Mouse (Mus musculus) forebrain, postnatal 0 days (tissue): ENCODE data around the gene Boll. TPM values are rescaled to one million over a fixed set of nuclear protein-coding genes. Genes with fewer than 3 reads are reported as not detected.

Experiments used
- ATAC-seq: fragments of 200-750 bp; cut with Nextera tagmentation; 2 replicates; pipeline ENCODE4 v1.8.0; 2017; ENCODE audit warnings: mild to moderate bottlenecking, moderate library complexity
- DNase-seq: peaks from one replicate; pipeline ENCODE4 v3.0.0-alpha.2; 2015
- H3K27ac ChIP-seq: fragments of 300-500 bp; sonication (generic); 2 replicates; pipeline ENCODE4 v1.5.1; 2014; ENCODE audit warnings: low read depth, mild to moderate bottlenecking, antibody characterized with exemption, low read length, moderate library complexity, mixed read lengths
- H3K27me3 ChIP-seq: fragments of 300-500 bp; sonication (generic); 2 replicates; pipeline ENCODE4 v1.6.1; 2014; ENCODE audit warnings: mild to moderate bottlenecking, low read length, mixed read lengths; ENCODE audit not compliant: insufficient read depth
- H3K36me3 ChIP-seq: fragments of 300-500 bp; sonication (generic); 2 replicates; pipeline ENCODE4 v1.6.1; 2014; ENCODE audit warnings: mild to moderate bottlenecking, moderate library complexity; ENCODE audit not compliant: insufficient read depth
- H3K4me1 ChIP-seq: fragments of 300-500 bp; sonication (generic); 2 replicates; pipeline ENCODE4 v1.6.1; 2014; ENCODE audit warnings: antibody characterized with exemption; ENCODE audit not compliant: insufficient read depth
- H3K4me2 ChIP-seq: fragments of 300-500 bp; sonication (generic); 2 replicates; pipeline ENCODE4 v1.6.1; 2014; ENCODE audit warnings: low read depth, mild to moderate bottlenecking, moderate library complexity
- H3K4me3 ChIP-seq: fragments of 300-500 bp; sonication (generic); 2 replicates; pipeline ENCODE4 v1.5.1; 2014; ENCODE audit warnings: low read depth, low read length, mixed read lengths
- H3K9ac ChIP-seq: fragments of 300-500 bp; sonication (generic); 2 replicates; pipeline ENCODE4 v1.6.1; 2014; ENCODE audit warnings: mild to moderate bottlenecking
- H3K9me3 ChIP-seq: fragments of 300-500 bp; sonication (generic); 2 replicates; pipeline ENCODE4 v1.6.1; 2016; ENCODE audit warnings: low read length
- CTCF ChIP-seq: sonication (generic); IDR thresholded peaks from 2 replicates; pipeline ENCODE4 v1.5.1; 2016; ENCODE audit warnings: antibody characterized with exemption, control low read depth, low read depth
- WGBS: fragments of 180-500 bp; shearing (Covaris S2); extraction: QIAGEN DNeasy Blood & Tissue Kit; methylation state at CpG from one replicate; pipeline ENCODE4 v1.1.7; 2014; 5-methylcytosine and 5-hydroxymethylcytosine counted together
- polyA plus RNA-seq: library from polyadenylated mRNA; unstranded; fragments of >200 nt; fragmentation: Nextera tagmentation; extraction: Ambion mirVana; gene quantifications from 2 replicates; pipeline ENCODE4 v1.2.1, GENCODE M21; 2015
- total RNA-seq: library from RNA; depleted of rRNA; stranded (reverse); fragments of >200 nt; gene quantifications from 2 replicates; pipeline ENCODE4 v1.2.3, GENCODE M21; 2014; rRNA removed

Boll gene
- total RNA-seq = not detected in 2 replicates
- polyA plus RNA-seq = 0.18 TPM in 1 of 2 replicates, not detected in the other

DNA sequence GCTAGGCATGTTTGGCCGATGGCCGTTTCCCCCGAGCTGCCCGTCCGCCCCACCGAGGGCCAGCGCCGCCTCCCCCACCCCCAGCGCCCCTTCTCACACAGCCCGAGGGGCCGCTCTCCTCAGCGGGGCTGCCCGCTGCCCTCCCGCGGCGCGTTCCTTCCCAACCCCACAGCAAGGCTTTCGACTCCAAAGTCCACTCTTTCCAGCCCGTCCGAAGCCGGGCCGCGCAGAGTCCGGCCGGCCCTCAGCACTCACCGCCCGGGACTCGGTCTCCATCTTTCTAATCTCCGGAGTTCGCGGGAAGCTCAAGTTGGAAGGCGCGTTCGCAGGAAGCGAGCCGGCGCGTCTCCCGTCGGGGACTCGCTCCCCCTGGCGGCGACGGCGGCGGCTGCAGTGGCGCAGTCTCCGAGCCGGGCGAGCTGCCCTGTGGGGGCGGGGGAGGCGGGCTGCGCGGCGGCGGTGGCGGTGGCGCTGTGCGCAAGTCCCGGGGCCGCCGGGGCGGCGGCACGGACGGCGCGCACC is at the start of gene Boll:
Boll (minus strand) TSS at position 426 of the 522 bp plus-strand sequence.
- peak within 1 kb of the TSS; percentile 10; the same call in 1 of the 2 replicates for H3K9ac ChIP-seq
- 20% methylated on average over 56 of the region's 68 CpGs for WGBS

DNA sequence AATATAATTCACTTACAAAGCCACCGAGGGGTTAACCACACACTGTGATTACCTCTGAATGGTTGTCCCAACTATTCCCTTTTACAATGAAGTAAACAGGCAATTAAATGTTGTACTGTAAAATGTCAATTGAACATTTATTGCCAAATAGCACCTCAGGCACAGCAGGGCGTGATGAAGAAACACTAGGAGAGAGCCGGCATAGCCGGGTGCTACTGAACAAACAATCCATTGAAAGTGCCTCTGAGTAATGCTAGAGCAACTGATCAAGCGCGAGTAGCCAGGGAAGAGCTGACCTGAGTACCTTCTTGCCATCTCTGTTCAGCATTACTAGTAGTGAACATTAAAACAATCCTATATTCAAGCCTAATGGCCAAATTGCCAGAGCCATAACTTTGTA is 49.3 kb upstream of the Boll start:
- no peak for ATAC-seq
- no peak for TF ChIP-seq CTCF

More for the DNA sequence above, at the start of gene Boll:
- ATAC-seq (peak; percentile 92), DNase-seq (peak; percentile 73)
- no peaks in the 10 kb centered on the region for H3K4me1 ChIP-seq
- no peaks in the 10 kb centered on the region for H3K9me3 ChIP-seq
- no peaks in the 10 kb centered on the region for H3K36me3 ChIP-seq
- peak within 1 kb of the TSS; percentile 46 for H3K4me3 ChIP-seq
- peaks cover 14% of the 10 kb centered on the region for H3K27me3 ChIP-seq
- no peak within 1 kb of the TSS for H3K27ac ChIP-seq
- TF ChIP-seq CTCF = peak; percentile 59
- peak within 1 kb of the TSS; percentile 52 for H3K4me2 ChIP-seq

DNA sequence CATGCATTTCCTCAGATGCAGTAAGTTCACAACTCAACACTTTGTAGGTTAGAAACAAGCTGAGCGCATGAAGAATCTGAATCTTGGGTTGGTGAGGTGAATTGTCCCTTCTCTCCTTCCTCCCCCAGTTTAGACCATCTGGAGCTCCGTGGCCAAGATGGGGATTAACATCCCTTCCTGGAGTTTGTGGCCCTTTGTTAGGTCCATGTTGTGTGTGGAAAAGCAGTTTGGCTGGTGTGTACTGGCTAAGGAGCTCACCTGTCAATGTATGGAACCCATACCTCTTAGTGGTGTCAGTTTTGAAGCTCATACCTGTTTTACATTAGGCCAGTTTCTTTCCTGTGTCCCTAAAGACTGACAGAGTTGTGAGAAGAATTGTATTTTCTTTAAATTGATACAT is 47.8 kb upstream of the Boll start:
- H3K36me3 ChIP-seq = no peaks in the 10 kb centered on the region
- no peak overlapping the region for H3K4me3 ChIP-seq
- H3K9me3 ChIP-seq = 0 out of 2 replicates have a peak, but pooled peaks cover 3% of the 10 kb centered on the region
- no peaks in the 10 kb centered on the region for H3K27me3 ChIP-seq
- WGBS = 90% methylated on average over 2 of the region's 2 CpGs
- DNase-seq (no peak), ATAC-seq (no peak)
- H3K4me2 ChIP-seq = no peak overlapping the region
- H3K4me1 ChIP-seq = peaks cover 9% of the 10 kb centered on the region
- no peak for TF ChIP-seq CTCF
- no peak overlapping the region for H3K9ac ChIP-seq
- no peak overlapping the region for H3K27ac ChIP-seq

More for the DNA sequence above, 49.3 kb upstream of the Boll start:
- no peak overlapping the region for H3K9ac ChIP-seq
- no peak for DNase-seq
- no peaks in the 10 kb centered on the region for H3K27me3 ChIP-seq
- 33% methylated on average over 6 of the region's 6 CpGs for WGBS
- 0 out of 2 replicates have a peak, but pooled peaks cover 3% of the 10 kb centered on the region for H3K9me3 ChIP-seq
- no peak overlapping the region for H3K4me2 ChIP-seq
- H3K27ac ChIP-seq = no peak overlapping the region
- H3K4me1 ChIP-seq = peaks cover 3% of the 10 kb centered on the region; the same call in 1 of the 2 replicates
- H3K36me3 ChIP-seq = no peaks in the 10 kb centered on the region
- H3K4me3 ChIP-seq = no peak overlapping the region

DNA sequence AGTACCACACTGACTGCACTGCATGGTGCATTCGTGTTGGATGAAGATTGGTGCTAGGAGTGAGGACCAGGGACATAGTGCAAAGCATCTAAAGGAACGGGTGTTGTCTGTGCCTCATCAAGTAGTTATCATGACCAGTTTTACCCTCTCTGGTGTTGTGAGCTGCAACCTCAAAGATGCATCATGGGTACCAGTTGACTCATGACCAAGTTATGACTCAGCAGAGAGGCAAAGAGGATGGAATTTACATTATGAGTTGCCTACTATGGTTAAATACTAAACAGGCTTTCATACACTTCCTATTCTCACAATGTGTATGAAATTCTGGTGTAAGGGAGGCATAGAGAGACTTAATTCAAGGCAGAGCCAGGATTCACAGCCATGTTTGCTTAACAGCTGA is 47.4 kb upstream of the Boll start:
- H3K9me3 ChIP-seq = 0 out of 2 replicates have a peak, but pooled peaks cover 3% of the 10 kb centered on the region
- H3K4me3 ChIP-seq = no peak overlapping the region
- H3K4me1 ChIP-seq = peaks cover 9% of the 10 kb centered on the region
- H3K4me2 ChIP-seq = no peak overlapping the region
- H3K9ac ChIP-seq = no peak overlapping the region
- TF ChIP-seq CTCF = no peak
- no peaks in the 10 kb centered on the region for H3K27me3 ChIP-seq
- no peak overlapping the region for H3K27ac ChIP-seq
- DNase-seq = no peak
- no peaks in the 10 kb centered on the region for H3K36me3 ChIP-seq
- no peak for ATAC-seq
- 92% methylated on average over 2 of the region's 2 CpGs for WGBS

DNA sequence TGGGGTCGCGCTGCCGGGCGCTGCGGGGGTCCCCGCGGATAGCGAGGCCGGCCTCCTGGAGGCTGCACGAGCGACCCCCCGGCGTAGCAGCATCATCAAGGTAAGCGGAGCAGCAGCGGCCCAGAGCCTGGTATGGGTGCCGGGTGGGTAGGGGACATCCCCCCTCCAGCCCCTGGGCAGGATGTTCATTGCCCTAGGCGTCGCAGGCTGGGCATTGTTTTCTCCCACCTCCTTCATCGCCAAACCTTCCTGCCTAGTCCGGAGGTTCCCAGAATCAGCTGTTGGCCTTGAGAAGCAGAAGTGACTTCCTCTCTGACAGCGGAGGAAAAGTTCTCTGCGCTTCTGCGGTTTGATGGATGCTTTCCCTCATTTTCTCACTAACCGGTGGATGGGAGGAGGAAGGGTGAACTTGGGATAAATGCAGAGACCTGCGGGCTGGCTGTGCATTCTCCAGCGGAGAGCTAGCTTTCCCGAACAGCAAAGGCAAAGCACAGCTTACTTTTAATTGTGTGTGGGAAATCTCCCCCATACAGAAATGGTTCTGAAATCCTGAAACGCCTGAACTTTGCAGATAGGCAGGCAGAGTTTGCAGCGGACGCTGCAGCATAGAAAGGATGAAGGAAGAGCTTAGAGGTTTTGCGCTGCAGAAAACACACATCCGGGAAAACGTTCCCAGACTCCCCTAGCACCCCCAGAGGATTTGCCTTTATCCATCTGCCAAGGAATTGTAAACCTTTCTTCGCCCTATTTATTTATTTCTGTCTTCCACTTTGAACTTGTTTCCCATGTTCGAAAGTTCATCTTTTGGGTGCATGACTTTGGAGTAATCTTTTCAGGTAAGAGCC is 43.5 kb upstream of the Boll start:
- Histone ChIP-seq H3K4me1 (peaks cover 14% of the 10 kb centered on the region), H3K27me3 (peaks cover 4% of the 10 kb centered on the region; the same call in 1 of the 2 replicates), H3K9me3 (0 out of 2 replicates have a peak, but pooled peaks cover 3% of the 10 kb centered on the region), H3K27ac (peak overlapping the region; percentile 70), H3K9ac (peak overlapping the region; percentile 58), H3K4me2 (peak overlapping the region; percentile 94), H3K4me3 (peak overlapping the region; percentile 85), H3K36me3 (no peaks in the 10 kb centered on the region)
- DNase-seq (peak; percentile 43), ATAC-seq (peak; percentile 0; the same call in 1 of the 2 replicates)
- no peak for TF ChIP-seq CTCF
- 3% methylated on average over 30 of the region's 35 CpGs for WGBS

DNA sequence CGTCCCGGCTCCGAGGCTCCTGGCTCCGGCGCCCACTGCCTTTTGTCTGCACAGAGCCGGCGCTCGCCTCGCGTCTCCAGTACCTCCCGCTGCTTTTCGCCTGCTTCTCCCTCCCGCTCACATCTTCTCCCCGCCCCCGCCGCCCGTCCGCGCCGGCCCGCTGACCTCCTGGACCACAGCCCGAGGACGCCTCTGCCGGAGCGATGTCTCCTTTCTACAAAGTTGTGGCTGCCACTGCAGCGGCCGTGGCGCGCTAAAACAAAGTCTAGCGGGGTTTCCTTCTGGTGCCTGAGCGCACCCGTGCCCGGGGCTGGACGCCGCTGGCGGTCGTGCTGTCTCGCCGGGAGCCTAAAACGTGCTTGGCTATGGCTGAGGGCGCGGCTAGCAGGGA is 42.7 kb upstream of the Boll start:
- Histone ChIP-seq H3K27me3 (peaks cover 4% of the 10 kb centered on the region; the same call in 1 of the 2 replicates), H3K9ac (peak overlapping the region; percentile 58), H3K9me3 (0 out of 2 replicates have a peak, but pooled peaks cover 3% of the 10 kb centered on the region), H3K27ac (peak overlapping the region; percentile 70), H3K36me3 (no peaks in the 10 kb centered on the region), H3K4me1 (peaks cover 14% of the 10 kb centered on the region), H3K4me2 (peak overlapping the region; percentile 94), H3K4me3 (peak overlapping the region; percentile 85)
- DNase-seq (no peak), ATAC-seq (peak; percentile 58)
- TF ChIP-seq CTCF = no peak
- under 1% methylated on average over 39 of the region's 42 CpGs for WGBS
